Mouse (Mus musculus) right cerebral cortex, adult 2 months (tissue): ENCODE measurements around the gene Txn2.
"Not testable (repeated sequence)": the region's sequence is repeated elsewhere in the genome, so short reads cannot be mapped to it uniquely, and the experiment has no call there.

Experiments used
- DNase-seq, 2 experiments: peaks; one replicate each; pipeline ENCODE4 v3.0.0; 2021 to 2022; ENCODE audit warnings: low spot score in 2 of 2

Gene Txn2

DNA sequence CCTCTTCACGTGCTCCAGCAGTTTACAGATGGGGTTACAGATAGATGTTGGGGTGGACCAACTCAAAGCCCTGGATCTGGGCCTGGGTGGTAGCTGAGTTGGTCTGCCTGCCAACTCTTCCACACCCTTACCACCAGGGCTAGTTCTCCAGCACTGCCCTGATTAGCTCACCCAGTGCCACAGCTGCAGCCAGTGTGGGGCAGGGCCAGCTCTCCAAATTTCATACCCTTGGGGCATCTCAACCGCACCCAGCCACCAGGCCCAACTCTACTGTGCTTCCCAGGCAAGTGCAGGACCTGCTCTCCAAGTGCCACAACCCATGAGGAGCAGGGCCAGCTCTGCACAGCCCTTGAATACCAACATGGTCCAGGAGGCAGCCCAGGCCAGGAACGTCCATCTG, 49.0 kb downstream of the Txn2 start:
- DNase-seq: no peak

GRCm38 (mm10) chr15:77877209-77877608, 51.6 kb downstream of the Txn2 start:
- DNase-seq: no peak

DNA sequence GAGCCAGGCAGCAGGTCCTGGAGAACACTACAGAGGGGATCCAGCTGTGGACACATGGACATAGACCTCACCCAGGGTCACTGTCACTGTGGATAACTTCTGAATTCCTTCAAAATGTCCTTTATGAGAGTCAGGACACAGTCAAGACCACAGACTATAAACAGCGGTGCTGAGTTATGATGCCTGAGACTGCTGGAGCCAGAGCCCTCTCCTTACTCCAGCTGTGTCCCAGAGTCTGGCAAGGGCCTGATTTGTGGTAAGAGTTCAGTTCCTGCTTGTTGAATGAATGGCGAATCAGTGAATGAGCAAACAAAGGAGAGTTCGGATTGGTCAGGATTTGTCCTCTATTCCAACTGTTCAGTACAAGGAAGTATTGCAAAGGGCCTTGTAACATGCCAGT, 52.1 kb downstream of the Txn2 start:
- DNase-seq: no peak

DNA sequence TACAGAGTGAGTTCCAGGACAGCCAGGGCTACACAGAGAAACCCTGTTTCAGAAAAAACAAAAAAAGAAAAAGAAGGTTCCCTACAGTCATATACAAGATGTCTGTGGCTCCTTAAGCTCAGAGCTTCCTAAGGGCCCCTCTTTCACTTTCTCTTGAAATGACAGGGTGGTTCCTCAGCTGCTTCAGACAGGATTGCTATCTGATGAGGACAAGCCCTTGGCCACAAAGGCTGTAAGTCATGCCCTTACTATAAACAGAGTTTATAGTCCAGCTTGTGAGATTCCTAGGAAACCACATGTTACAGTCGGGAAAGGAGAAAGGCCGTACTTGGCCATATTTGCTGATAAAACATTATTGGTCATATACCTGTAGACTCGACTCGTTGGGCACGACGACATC, 52.9 kb downstream of the Txn2 start:
- DNase-seq: no peak

- no peak for DNase-seq
Measured at GRCm38 (mm10) chr15:77874807-77875206, 54.0 kb downstream of the Txn2 start.

DNA sequence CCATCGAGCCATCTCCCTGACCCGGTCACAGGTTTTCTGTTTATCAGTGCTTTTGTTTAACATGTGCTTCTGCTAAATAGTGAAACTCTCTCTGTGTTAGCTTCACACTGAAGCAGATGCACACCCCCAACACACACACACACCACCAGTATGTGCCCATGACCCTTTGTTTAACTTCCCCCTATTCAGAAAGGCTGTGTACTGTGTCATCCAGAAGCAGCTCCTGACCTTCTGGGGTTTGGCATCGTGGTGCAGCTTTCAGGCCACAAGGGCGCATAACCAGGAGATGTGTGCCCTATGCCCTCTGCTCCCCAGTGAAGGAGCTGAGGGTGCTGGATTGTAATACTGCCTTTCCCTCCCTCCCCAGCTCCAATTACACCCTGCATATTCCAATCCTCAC, 54.5 kb downstream of the Txn2 start:
- DNase-seq: no peak

GRCm38 (mm10) chr15:77873564-77873963, 55.2 kb downstream of the Txn2 start:
- DNase-seq: no peak

DNA sequence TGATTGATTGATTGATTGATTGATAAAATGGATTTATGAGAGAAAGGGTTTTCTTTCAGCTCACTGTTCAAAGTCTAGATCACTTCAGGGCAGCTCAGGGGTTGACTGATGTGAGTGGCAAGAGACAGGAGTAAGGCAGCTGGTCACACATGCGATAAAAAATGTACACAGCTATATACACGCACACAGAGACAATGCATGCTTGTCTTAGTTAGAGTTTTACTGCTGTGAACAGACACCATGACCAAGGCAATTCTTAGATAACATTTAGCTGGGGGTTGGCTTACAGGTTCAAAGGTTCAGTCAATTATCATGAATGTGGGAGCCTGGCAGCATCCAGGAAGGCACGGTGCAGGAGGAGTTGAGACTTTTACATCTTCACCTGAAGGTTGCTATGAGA, 55.8 kb downstream of the Txn2 start:
- DNase-seq: no peak

DNA sequence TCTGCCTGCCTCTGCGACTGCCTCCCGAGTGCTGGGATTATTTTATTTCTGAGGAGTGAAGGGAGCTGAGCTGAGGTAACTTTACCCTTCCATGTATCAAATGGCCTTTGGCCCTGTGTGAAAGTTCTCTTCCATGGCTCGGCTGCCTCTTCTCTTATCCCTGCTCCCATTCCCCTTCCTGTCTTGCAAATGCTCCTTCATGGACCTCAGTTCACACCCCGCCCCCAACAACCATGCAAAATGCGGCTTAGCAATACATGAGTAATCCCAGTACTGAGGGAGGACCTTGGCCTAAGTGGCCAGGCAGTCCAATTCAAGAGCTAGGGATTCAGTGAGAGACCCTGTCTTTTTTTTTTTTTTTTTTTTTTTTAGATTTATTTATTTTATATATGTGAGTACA, 60.5 kb downstream of the Txn2 start:
- DNase-seq: no peak

- DNase-seq: not testable (repeated sequence)
Measured at GRCm38 (mm10) chr15:77867231-77867968, 61.4 kb downstream of the Txn2 start.

- no peak for DNase-seq
Measured at GRCm38 (mm10) chr15:77866583-77867220, 62.1 kb downstream of the Txn2 start.
